Mouse (Mus musculus): Measurements from ENCODE around the gene Olfr1012. TPM values are rescaled to one million over a fixed set of nuclear protein-coding genes. Genes with fewer than 3 reads are reported as not detected.
"Not testable (repeated sequence)": the region's sequence is repeated elsewhere in the genome, so short reads cannot be mapped to it uniquely, and the experiment has no call there.

The Olfr1012 gene
- polyA plus RNA-seq, 1 experiment: not detected

DNA sequence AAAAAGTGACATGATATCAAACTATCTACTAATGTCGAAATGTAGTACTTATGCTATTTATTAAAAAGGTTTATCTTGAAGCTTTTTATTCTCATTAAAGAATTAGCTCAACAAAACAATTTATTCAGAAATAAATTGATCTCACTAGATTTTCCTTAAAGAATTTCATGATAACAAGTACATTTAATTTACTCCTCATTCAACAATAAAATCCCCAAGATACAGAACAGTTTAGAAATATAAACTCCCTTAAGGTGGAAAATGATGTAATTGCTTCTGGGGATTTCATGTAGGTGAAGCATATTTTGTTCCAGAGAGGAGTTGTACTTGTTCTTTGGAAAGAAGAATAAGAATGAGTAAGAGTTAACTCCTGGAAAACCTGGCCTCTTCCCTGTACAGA lies 47.4 kb downstream of the Olfr1012 start, which contains the start of gene Olfr1009:
Gene Olfr1009 (plus strand): TSS at position 301 of the 400 bp plus-strand sequence.
- Histone ChIP-seq H3K27ac (ENCODE audit: control insufficient read depth, insufficient read depth, low read depth, low read length, poor library complexity) (no peak within 1 kb of the TSS), H3K4me3 (replicated peaks; ENCODE audit: control insufficient read depth, low read depth, low read length) (no peak within 1 kb of the TSS), H3K4me1 (ENCODE audit: control insufficient read depth, insufficient read depth, low read length) (no peaks in the 10 kb centered on the region)
- TF ChIP-seq POLR2A (IDR thresholded peaks at IDR 0.05; ENCODE audit: borderline replicate concordance, control insufficient read depth, low read depth, low read length) (no peak), CTCF (IDR thresholded peaks at IDR 0.05; ENCODE audit: control insufficient read depth, insufficient read depth, low read length) (no peak)
- WGBS: 74% methylated on average over 1 of the region's 1 CpGs

DNA sequence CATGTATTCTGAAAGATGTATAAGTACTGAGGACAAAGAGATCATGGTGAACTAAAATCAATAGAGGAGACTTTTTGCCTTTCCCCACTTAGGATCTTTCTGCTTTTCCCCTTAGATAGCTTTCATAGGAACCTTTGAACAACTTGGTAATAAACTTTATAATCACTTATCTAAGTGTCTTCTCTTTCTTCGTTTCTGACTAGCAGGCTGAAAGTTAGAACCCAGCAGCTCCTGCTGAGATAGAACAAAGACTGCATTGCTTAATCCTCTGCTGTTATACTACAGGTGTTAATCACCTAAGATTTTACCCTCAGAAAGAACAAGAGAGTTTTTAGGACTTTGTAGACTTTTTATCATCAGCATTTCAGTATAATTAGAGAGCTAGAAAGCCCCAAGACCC lies 51.4 kb downstream of the Olfr1012 start:
- H3K4me1 ChIP-seq (ENCODE audit: control insufficient read depth, insufficient read depth, low read length): no peaks in the 10 kb centered on the region
- no peak overlapping the region for H3K4me3 ChIP-seq (replicated peaks; ENCODE audit: control insufficient read depth, low read depth, low read length)
- WGBS: 22% methylated on average over 1 of the region's 1 CpGs
- H3K27ac ChIP-seq (ENCODE audit: control insufficient read depth, insufficient read depth, low read depth, low read length, poor library complexity): no peak overlapping the region
- TF ChIP-seq POLR2A (IDR thresholded peaks at IDR 0.05; ENCODE audit: borderline replicate concordance, control insufficient read depth, low read depth, low read length) (no peak), CTCF (IDR thresholded peaks at IDR 0.05; ENCODE audit: control insufficient read depth, insufficient read depth, low read length) (no peak)

DNA sequence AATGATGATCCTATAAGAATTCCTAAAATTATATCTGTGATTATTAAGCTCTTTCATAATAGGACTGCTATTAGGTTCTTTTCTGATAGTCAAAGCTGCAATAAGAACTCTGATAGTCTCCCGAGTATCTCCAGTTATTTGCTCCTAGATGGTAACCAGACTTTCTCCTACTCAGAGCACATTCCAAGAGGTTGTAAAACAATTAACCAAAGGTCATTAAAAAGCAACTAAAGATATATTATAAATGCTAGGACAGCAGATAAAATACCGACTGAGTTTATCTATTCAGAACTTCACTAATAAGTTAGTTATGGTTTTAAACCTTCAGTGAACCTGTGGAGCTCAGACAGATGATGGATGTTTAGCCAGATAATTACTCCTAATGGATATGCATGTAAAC lies 51.9 kb downstream of the Olfr1012 start:
- H3K4me3 ChIP-seq (replicated peaks; ENCODE audit: control insufficient read depth, low read depth, low read length); H3K27ac ChIP-seq (ENCODE audit: control insufficient read depth, insufficient read depth, low read depth, low read length, poor library complexity); H3K4me1 ChIP-seq (ENCODE audit: control insufficient read depth, insufficient read depth, low read length): not testable (repeated sequence)
- WGBS: 48% methylated on average over 2 of the region's 2 CpGs

Other genes with a start within 250 kb of the Olfr1012 start
- gene 4833423E24Rik, start 243.7 kb downstream of the Olfr1012 start, polyA plus RNA-seq (2011; ENCODE audit: insufficient read depth, insufficient read length, low replicate concordance, missing spikeins): not detected in 2 replicates
- gene Olfr996, start 183.6 kb downstream of the Olfr1012 start, polyA plus RNA-seq (2011; ENCODE audit: insufficient read depth, insufficient read length, low replicate concordance, missing spikeins): not detected in 2 replicates
- not detected in 2 replicates for gene Olfr998, start 173.8 kb downstream of the Olfr1012 start, polyA plus RNA-seq (2011; ENCODE audit: insufficient read depth, insufficient read length, low replicate concordance, missing spikeins)
- not detected in 2 replicates for gene Olfr1000, start 150.9 kb downstream of the Olfr1012 start, polyA plus RNA-seq (2011; ENCODE audit: insufficient read depth, insufficient read length, low replicate concordance, missing spikeins)
- not detected in 2 replicates for gene Olfr1002, start 112.1 kb downstream of the Olfr1012 start, polyA plus RNA-seq (2011; ENCODE audit: insufficient read depth, insufficient read length, low replicate concordance, missing spikeins)
- gene Olfr154, start 98.3 kb downstream of the Olfr1012 start, polyA plus RNA-seq (2011; ENCODE audit: insufficient read depth, insufficient read length, low replicate concordance, missing spikeins): not detected in 2 replicates
- gene Olfr1006, start 84.0 kb downstream of the Olfr1012 start, polyA plus RNA-seq (2011; ENCODE audit: insufficient read depth, insufficient read length, low replicate concordance, missing spikeins): not detected in 2 replicates
- not detected in 2 replicates for gene Olfr1008, start 73.3 kb downstream of the Olfr1012 start, polyA plus RNA-seq (2011; ENCODE audit: insufficient read depth, insufficient read length, low replicate concordance, missing spikeins)
- gene Olfr1009, start 47.3 kb downstream of the Olfr1012 start, polyA plus RNA-seq (2011; ENCODE audit: insufficient read depth, insufficient read length, low replicate concordance, missing spikeins): not detected in 2 replicates
- gene Olfr1013, start 4.3 kb upstream of the Olfr1012 start, polyA plus RNA-seq (2011; ENCODE audit: insufficient read depth, insufficient read length, low replicate concordance, missing spikeins): not detected in 2 replicates
- gene Olfr1014, start 9.9 kb upstream of the Olfr1012 start, polyA plus RNA-seq (2011; ENCODE audit: insufficient read depth, insufficient read length, low replicate concordance, missing spikeins): 0.52 TPM in 1 of 2 replicates, not detected in the other
- not detected in 2 replicates for gene Olfr1015, start 19.3 kb upstream of the Olfr1012 start, polyA plus RNA-seq (2011; ENCODE audit: insufficient read depth, insufficient read length, low replicate concordance, missing spikeins)
- gene Olfr1016, start 39.8 kb upstream of the Olfr1012 start, polyA plus RNA-seq (2011; ENCODE audit: insufficient read depth, insufficient read length, low replicate concordance, missing spikeins): not detected in 2 replicates
- gene Olfr1018, start 55.7 kb upstream of the Olfr1012 start, polyA plus RNA-seq (2011; ENCODE audit: insufficient read depth, insufficient read length, low replicate concordance, missing spikeins): not detected in 2 replicates
- gene Olfr1019, start 82.7 kb upstream of the Olfr1012 start, polyA plus RNA-seq (2011; ENCODE audit: insufficient read depth, insufficient read length, low replicate concordance, missing spikeins): not detected in 2 replicates
- gene Olfr1020, start 84.3 kb upstream of the Olfr1012 start, polyA plus RNA-seq (2011; ENCODE audit: insufficient read depth, insufficient read length, low replicate concordance, missing spikeins): not detected in 2 replicates
- gene Olfr1022, start 105.8 kb upstream of the Olfr1012 start, polyA plus RNA-seq (2011; ENCODE audit: insufficient read depth, insufficient read length, low replicate concordance, missing spikeins): not detected in 2 replicates
- not detected in 2 replicates for gene Olfr1023, start 122.9 kb upstream of the Olfr1012 start, polyA plus RNA-seq (2011; ENCODE audit: insufficient read depth, insufficient read length, low replicate concordance, missing spikeins)
- gene Olfr1024, start 142.3 kb upstream of the Olfr1012 start, polyA plus RNA-seq (2011; ENCODE audit: insufficient read depth, insufficient read length, low replicate concordance, missing spikeins): not detected in 2 replicates
- gene Olfr1025-ps1, start 152.4 kb upstream of the Olfr1012 start, polyA plus RNA-seq (2011; ENCODE audit: insufficient read depth, insufficient read length, low replicate concordance, missing spikeins): not detected in 2 replicates
- gene Olfr1026, start 158.8 kb upstream of the Olfr1012 start, polyA plus RNA-seq (2011; ENCODE audit: insufficient read depth, insufficient read length, low replicate concordance, missing spikeins): not detected in 2 replicates
- gene Olfr1028, start 187.7 kb upstream of the Olfr1012 start, polyA plus RNA-seq (2011; ENCODE audit: insufficient read depth, insufficient read length, low replicate concordance, missing spikeins): not detected in 2 replicates
- gene Olfr1029, start 211.1 kb upstream of the Olfr1012 start, polyA plus RNA-seq (2011; ENCODE audit: insufficient read depth, insufficient read length, low replicate concordance, missing spikeins): not detected in 2 replicates
- gene Olfr1030, start 216.5 kb upstream of the Olfr1012 start, polyA plus RNA-seq (2011; ENCODE audit: insufficient read depth, insufficient read length, low replicate concordance, missing spikeins): 0.65 TPM in 1 of 2 replicates, not detected in the other
- not detected in 2 replicates for gene Olfr1031, start 227.5 kb upstream of the Olfr1012 start, polyA plus RNA-seq (2011; ENCODE audit: insufficient read depth, insufficient read length, low replicate concordance, missing spikeins)
- gene Olfr1032, start 242.8 kb upstream of the Olfr1012 start, polyA plus RNA-seq (2011; ENCODE audit: insufficient read depth, insufficient read length, low replicate concordance, missing spikeins): not detected in 2 replicates